Mouse (Mus musculus) spleen, adult 2 months (tissue): ENCODE measurements around the gene Cggbp1.

Experiments
- CTCF ChIP-seq: fragments of 200-500 bp; IDR thresholded peaks from 2 replicates; pipeline ENCODE4 v1.5.1; 2011; ENCODE audit warnings: mild to moderate bottlenecking, inconsistent platforms; ENCODE audit not compliant: insufficient read depth, insufficient read length, insufficient replicate concordance; ENCODE audit errors: extremely low read depth
- POLR2A ChIP-seq: fragments of 200-500 bp; IDR thresholded peaks from 2 replicates; pipeline ENCODE4 v1.6.1; 2011; ENCODE audit warnings: low read depth, low read length, inconsistent platforms

- TF ChIP-seq POLR2A (no peak), CTCF (no peak)
Measured at GRCm38 (mm10) chr16:64872841-64873240, 21.0 kb downstream of the Cggbp1 start.
